Mouse (Mus musculus) megakaryocyte, embryonic 14.5 days (primary cell): ENCODE results near the gene Plekha4. TPM values are rescaled to one million over a fixed set of nuclear protein-coding genes. Genes with fewer than 3 reads are reported as not detected.

Experiments
- H3K27me3 ChIP-seq: replicated peaks from 2 replicates; pipeline ENCODE3; 2012; ENCODE audit warnings: inconsistent platforms
- H3K36me3 ChIP-seq: replicated peaks from 2 replicates; pipeline ENCODE3; 2012; ENCODE audit warnings: low read length, inconsistent platforms, mixed read lengths
- H3K4me1 ChIP-seq: 2 replicates; pipeline ENCODE4 v1.6.1; 2012; ENCODE audit warnings: inconsistent platforms
- H3K4me3 ChIP-seq: replicated peaks from 2 replicates; pipeline ENCODE3; 2012; ENCODE audit warnings: moderate library complexity, mild to moderate bottlenecking, inconsistent platforms
- H3K9me3 ChIP-seq: 2 replicates; pipeline ENCODE4 v1.6.1; 2012; ENCODE audit warnings: inconsistent platforms
- FLI1 ChIP-seq: IDR thresholded peaks from 2 replicates; pipeline ENCODE4 v1.6.1; 2012; ENCODE audit warnings: low read length, inconsistent platforms, mixed read lengths
- GATA1 ChIP-seq: IDR thresholded peaks from 3 replicates; pipeline ENCODE4 v1.6.1; 2012; ENCODE audit warnings: mixed read lengths, low read length, inconsistent platforms, borderline replicate concordance
- polyA plus RNA-seq: library from polyadenylated mRNA; stranded (reverse); fragments of >175 nt; gene quantifications from 2 replicates; pipeline ENCODE4 v1.2.3, GENCODE M21; 2012; ENCODE audit warnings: low replicate concordance; ENCODE audit not compliant: insufficient read depth

Plekha4 gene
- polyA plus RNA-seq, 1 experiment = 2.9 TPM

- TF ChIP-seq FLI1 = no peak
- Histone ChIP-seq H3K4me3 (no peak overlapping the region), H3K4me1 (peaks cover 18% of the 10 kb centered on the region), H3K36me3 (peaks cover 76% of the 10 kb centered on the region), H3K9me3 (no peaks in the 10 kb centered on the region; the same call in 1 of the 2 replicates), H3K27me3 (no peaks in the 10 kb centered on the region)
Measured at GRCm38 (mm10) chr7:45587631-45588592, 61.8 kb downstream of the Plekha4 start.

GRCm38 (mm10) chr7:45589173-45589572 lies 63.0 kb downstream of the Plekha4 start:
- no peak for TF ChIP-seq GATA1
- TF ChIP-seq FLI1 = no peak
- H3K36me3 ChIP-seq = peaks cover 68% of the 10 kb centered on the region
- no peaks in the 10 kb centered on the region; the same call in 1 of the 2 replicates for H3K9me3 ChIP-seq
- peak overlapping the region; percentile 90 for H3K4me3 ChIP-seq
- peaks cover 22% of the 10 kb centered on the region for H3K4me1 ChIP-seq
- no peaks in the 10 kb centered on the region for H3K27me3 ChIP-seq

GRCm38 (mm10) chr7:45589898-45590297 lies 63.8 kb downstream of the Plekha4 start:
- peaks cover 60% of the 10 kb centered on the region for H3K36me3 ChIP-seq
- H3K4me3 ChIP-seq = no peak overlapping the region
- H3K27me3 ChIP-seq = no peaks in the 10 kb centered on the region
- no peaks in the 10 kb centered on the region; the same call in 1 of the 2 replicates for H3K9me3 ChIP-seq
- no peak for TF ChIP-seq FLI1
- no peak for TF ChIP-seq GATA1
- peaks cover 24% of the 10 kb centered on the region for H3K4me1 ChIP-seq

DNA sequence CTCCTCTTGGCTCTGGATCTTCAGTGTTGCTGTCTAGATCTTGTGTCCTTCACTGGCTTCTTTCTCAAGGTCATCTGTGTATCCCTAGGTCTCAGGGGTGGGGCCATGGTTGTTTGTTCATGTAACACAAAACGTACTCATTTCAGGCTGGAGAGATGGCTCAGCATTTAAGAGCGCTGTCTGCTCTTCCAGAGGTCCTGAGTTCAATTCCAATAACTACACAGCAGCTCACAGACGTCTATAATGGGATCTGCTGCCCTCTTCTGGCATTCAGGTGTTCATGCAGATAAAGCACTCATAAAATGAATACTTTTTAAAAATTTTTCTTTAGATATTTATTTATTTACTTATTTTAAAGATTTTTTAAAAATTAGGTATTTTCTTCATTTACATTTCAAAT lies 64.7 kb downstream of the Plekha4 start:
- Histone ChIP-seq H3K36me3 (peaks cover 51% of the 10 kb centered on the region), H3K9me3 (no peaks in the 10 kb centered on the region; the same call in 1 of the 2 replicates), H3K4me3 (no peak overlapping the region), H3K4me1 (peaks cover 31% of the 10 kb centered on the region), H3K27me3 (peaks cover 9% of the 10 kb centered on the region)
- no peak for TF ChIP-seq GATA1
- no peak for TF ChIP-seq FLI1

DNA sequence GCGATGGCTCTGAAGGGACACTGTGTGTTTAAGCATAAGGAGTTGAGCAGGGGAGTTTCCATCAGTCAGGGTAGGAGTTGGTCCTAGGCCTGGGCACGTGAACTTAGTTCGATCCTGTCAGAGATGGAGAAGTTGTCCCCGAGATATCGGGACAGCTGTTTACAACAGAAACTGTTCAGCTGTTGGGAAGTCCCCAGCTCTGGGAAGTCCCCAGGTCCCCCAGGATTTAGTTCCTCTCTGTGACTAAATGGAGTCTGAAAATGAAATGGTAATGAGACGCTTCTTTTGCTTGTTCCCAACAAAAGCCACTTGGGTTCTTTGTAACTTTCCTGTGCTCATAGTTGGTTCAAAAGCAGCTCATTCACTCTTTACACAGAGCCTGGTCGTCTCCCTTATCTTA lies 65.8 kb downstream of the Plekha4 start:
- H3K36me3 ChIP-seq = peaks cover 41% of the 10 kb centered on the region
- H3K4me3 ChIP-seq = no peak overlapping the region
- H3K9me3 ChIP-seq = no peaks in the 10 kb centered on the region
- TF ChIP-seq GATA1 (no peak), FLI1 (no peak)
- peaks cover 41% of the 10 kb centered on the region for H3K4me1 ChIP-seq
- H3K27me3 ChIP-seq = peaks cover 15% of the 10 kb centered on the region

DNA sequence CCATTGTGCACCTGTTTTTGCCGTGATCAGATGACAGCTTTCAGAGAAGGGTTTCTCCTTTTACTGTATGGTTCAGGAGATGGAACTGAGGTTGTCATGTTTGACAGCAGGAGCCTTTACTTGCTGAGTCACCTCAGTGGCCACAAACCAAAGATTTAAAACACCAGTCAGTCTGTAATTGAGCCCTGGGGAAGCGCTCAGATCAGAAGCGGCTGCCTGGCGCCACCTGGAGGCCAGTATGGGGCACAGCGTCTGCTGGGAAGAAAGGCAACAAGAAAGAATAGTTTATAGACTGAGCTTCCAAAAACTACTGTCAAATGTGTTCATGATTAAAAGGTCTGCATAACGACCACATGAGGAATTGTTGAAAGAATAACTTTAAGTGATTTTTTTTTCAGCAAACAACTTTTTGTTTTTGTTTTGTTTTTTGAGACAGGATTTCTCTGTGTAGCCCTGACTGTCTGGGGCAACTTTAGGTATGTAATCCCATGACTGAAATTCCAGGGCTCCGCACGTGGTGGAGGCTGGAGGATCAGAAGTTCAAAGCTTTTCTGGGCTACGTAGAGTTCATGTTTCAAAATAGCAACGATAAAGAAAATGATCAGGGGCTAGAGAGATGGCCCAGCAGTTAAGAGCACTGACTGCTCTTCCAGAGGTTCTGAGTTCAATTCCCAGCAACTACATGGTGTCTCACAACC lies 67.1 kb downstream of the Plekha4 start:
- H3K27me3 ChIP-seq = peaks cover 23% of the 10 kb centered on the region
- peaks cover 27% of the 10 kb centered on the region for H3K36me3 ChIP-seq

GRCm38 (mm10) chr7:45595176-45595575 lies 69.0 kb downstream of the Plekha4 start:
- TF ChIP-seq GATA1 = no peak
- TF ChIP-seq FLI1 = no peak
- Histone ChIP-seq H3K4me3 (no peak overlapping the region), H3K4me1 (peaks cover 42% of the 10 kb centered on the region), H3K27me3 (peaks cover 29% of the 10 kb centered on the region), H3K36me3 (peaks cover 9% of the 10 kb centered on the region), H3K9me3 (no peaks in the 10 kb centered on the region)

More for the DNA sequence above, 67.1 kb downstream of the Plekha4 start:
- TF ChIP-seq FLI1 (no peak), GATA1 (no peak)
- Histone ChIP-seq H3K4me3 (no peak overlapping the region), H3K4me1 (peaks cover 51% of the 10 kb centered on the region), H3K9me3 (no peaks in the 10 kb centered on the region)

GRCm38 (mm10) chr7:45596107-45596506 lies 70.0 kb downstream of the Plekha4 start:
- TF ChIP-seq GATA1 (no peak), FLI1 (no peak)
- no peaks in the 10 kb centered on the region for H3K9me3 ChIP-seq
- peaks cover 2% of the 10 kb centered on the region for H3K36me3 ChIP-seq
- H3K4me3 ChIP-seq = no peak overlapping the region
- H3K4me1 ChIP-seq = peaks cover 45% of the 10 kb centered on the region
- peaks cover 35% of the 10 kb centered on the region for H3K27me3 ChIP-seq

DNA sequence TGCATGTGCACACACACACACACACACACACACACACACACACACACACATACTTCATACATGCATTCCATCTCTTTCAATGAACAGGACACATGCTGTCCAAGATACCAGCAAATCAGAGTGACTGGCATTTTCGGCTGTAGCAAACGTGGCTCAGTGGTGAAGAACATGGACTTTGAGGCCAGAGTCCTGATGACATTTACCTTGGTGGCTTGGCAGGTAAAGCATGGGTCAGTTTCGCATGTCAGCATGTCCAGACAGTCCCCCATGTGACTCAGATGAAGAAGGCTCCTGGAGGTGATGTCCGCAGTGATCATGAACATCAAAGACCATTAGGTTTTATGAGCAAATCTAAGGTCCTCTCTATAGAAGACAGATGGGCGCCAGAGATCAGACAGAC lies 70.9 kb downstream of the Plekha4 start:
- Histone ChIP-seq H3K4me1 (peaks cover 40% of the 10 kb centered on the region), H3K9me3 (no peaks in the 10 kb centered on the region)
- TF ChIP-seq GATA1 (no peak), FLI1 (no peak)

DNA sequence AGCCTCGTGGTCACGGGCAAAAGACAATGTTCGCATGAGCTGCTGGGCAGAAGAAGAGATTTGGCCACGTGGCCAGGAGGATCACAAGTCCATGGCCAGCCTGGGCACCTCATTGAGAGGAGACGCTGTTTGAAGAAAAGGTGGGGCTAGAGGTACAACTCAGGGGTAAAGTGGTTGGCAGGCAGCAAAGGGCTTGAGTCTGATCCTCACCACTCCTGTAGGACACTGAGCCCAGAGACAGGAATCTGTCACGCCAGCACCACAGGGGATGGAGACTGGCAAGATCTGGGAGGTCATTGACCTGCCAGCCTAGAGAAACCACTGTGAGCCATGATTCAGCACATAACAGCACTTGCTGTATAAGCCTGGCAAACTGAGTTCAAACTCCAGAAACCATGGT lies 71.4 kb downstream of the Plekha4 start:
- TF ChIP-seq FLI1 (no peak), GATA1 (no peak)
- Histone ChIP-seq H3K27me3 (peaks cover 35% of the 10 kb centered on the region), H3K4me1 (peaks cover 39% of the 10 kb centered on the region), H3K36me3 (no peaks in the 10 kb centered on the region), H3K9me3 (no peaks in the 10 kb centered on the region), H3K4me3 (no peak overlapping the region)

More for the DNA sequence above, 70.9 kb downstream of the Plekha4 start:
- no peaks in the 10 kb centered on the region for H3K36me3 ChIP-seq
- no peak overlapping the region for H3K4me3 ChIP-seq
- H3K27me3 ChIP-seq = peaks cover 35% of the 10 kb centered on the region
